Mouse (Mus musculus): ENCODE data around the gene H2-DMb2. TPM values are rescaled to one million over a fixed set of nuclear protein-coding genes. Genes with fewer than 3 reads are reported as not detected.

Gene H2-DMb2
- polyA plus RNA-seq, 1 experiment from 2014 or later: 0.38 TPM

DNA sequence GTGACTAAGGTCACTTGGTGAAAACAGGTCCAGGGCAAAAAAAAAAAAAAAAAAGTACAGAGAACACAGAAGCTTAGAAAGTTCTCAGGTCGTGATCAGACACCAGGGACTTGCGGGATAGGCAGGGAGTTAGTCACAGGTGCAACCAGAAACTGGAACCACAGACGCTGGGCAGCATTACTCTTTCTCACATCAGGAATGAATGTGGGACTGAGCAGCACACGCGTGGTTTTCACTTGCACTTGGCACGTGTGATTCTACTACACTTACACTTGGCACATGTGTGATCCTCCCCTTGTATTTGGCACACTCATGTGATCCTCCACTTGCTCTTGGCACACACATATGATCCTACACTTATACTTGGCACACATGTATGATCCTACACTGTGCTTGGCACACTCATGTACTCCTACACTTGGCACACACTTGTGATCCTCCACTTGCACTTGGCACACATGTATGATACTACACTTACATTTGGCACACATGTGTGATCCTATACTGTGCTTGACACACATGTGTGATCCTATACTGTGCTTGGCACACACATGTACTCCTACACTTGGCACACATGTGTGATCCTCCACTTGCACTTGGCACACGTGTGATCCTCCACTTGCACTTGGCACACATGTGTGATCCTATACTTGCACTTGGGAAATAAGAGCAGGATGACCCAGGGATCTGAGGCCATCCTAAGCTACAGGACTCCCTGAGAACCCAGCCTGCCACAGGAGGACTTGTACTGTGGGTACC lies 35.8 kb upstream of the H2-DMb2 start:
- H3K4me3 ChIP-seq: no peak overlapping the region
- WGBS: 87% methylated on average over 7 of the region's 7 CpGs
- no peaks in the 10 kb centered on the region for H3K27me3 ChIP-seq
- H3K4me1 ChIP-seq (replicated peaks): no peaks in the 10 kb centered on the region
- 0 out of 2 replicates have a peak, but pooled peaks have one; percentile 38 for ATAC-seq (ENCODE audit: low FRiP score, low read depth)
- no peak overlapping the region for H3K4me2 ChIP-seq
- no peaks in the 10 kb centered on the region for H3K9me3 ChIP-seq
- no peak overlapping the region for H3K27ac ChIP-seq (replicated peaks)
- H3K36me3 ChIP-seq: peaks cover 23% of the 10 kb centered on the region
- H3K9ac ChIP-seq: no peak overlapping the region

GRCm38 (mm10) chr17:34108460-34108859 lies 34.6 kb upstream of the H2-DMb2 start:
- Histone ChIP-seq H3K4me3 (no peak overlapping the region), H3K4me2 (no peak overlapping the region), H3K9me3 (no peaks in the 10 kb centered on the region), H3K27me3 (no peaks in the 10 kb centered on the region), H3K9ac (no peak overlapping the region), H3K27ac (replicated peaks) (no peak overlapping the region), H3K36me3 (peaks cover 35% of the 10 kb centered on the region), H3K4me1 (replicated peaks) (no peaks in the 10 kb centered on the region)
- no peak for ATAC-seq (ENCODE audit: low FRiP score, low read depth)
- WGBS: 74% methylated on average over 6 of the region's 6 CpGs

DNA sequence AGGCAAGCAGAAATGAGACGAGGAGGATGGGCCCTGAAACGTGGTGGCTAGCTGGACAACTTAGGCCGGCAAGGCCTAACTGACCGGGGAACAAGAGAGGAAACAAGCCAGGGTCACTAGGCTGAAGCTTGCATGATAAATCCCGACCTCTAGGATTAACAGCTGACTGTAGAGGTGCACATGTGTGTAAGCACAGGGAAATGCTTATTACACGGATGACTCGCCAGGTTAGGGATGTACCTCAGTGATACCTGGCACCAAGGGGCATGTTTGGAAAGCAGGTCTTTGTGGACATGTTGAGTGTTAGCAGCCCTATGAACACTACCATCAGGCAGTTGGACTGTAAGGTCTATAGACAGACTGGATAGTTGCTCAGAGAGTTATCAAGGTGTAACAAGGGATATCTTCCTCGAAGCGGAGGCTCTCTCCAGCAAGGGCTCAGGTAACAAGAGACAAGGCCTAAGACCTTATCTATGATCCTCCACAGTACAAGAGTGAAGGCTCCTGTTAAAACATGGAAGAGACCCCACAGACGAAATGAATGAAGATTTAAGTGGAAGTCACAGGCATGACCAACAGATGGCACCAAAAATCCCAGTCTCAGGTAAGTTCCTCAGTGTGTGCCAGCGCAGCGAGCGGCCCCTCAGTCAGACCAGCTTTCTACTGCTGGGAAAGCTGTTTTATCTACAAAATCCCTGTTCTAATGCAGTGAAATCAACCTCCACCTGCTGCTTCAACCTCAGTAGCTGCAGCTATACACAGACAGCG lies 33.9 kb upstream of the H2-DMb2 start:
- H3K4me1 ChIP-seq (replicated peaks): no peaks in the 10 kb centered on the region
- WGBS: 75% methylated on average over 14 of the region's 14 CpGs
- no peaks in the 10 kb centered on the region for H3K9me3 ChIP-seq
- H3K27me3 ChIP-seq: no peaks in the 10 kb centered on the region
- peak overlapping the region; percentile 12 for H3K27ac ChIP-seq (replicated peaks)
- no peak overlapping the region for H3K9ac ChIP-seq
- peak; percentile 31; the same call in 1 of the 2 replicates for ATAC-seq (ENCODE audit: low FRiP score, low read depth)
- no peak overlapping the region for H3K4me3 ChIP-seq
- no peak overlapping the region for H3K4me2 ChIP-seq
- H3K36me3 ChIP-seq: peaks cover 42% of the 10 kb centered on the region

GRCm38 (mm10) chr17:34109806-34110195 lies 33.3 kb upstream of the H2-DMb2 start:
- Histone ChIP-seq H3K4me1 (replicated peaks) (0 out of 2 replicates have a peak, but pooled peaks cover 2% of the 10 kb centered on the region), H3K9ac (no peak overlapping the region), H3K27ac (replicated peaks) (peak overlapping the region; percentile 12), H3K36me3 (peaks cover 48% of the 10 kb centered on the region), H3K4me2 (no peak overlapping the region), H3K9me3 (no peaks in the 10 kb centered on the region), H3K4me3 (no peak overlapping the region), H3K27me3 (no peaks in the 10 kb centered on the region)
- 80% methylated on average over 3 of the region's 3 CpGs for WGBS
- ATAC-seq (ENCODE audit: low FRiP score, low read depth): peak; percentile 40; the same call in 1 of the 2 replicates

DNA sequence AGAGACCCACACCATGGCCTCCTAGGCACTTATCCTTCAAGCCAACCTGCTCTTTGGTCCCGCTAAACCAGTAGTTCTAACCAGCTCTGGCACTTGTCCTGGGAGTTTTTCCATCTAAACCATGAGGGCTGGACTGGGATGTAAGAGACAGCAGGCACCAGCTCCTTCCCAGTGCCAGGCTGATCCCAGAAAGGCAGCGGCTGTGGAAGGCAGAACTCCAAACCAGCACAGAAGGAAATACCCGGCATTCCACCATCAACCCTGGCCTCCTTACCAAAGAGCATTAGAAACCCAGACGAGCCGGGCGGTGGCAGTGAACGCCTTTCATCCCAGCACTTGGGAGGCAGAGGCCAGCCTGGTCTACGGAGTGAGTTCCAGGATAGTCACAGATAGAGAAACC lies 32.8 kb upstream of the H2-DMb2 start:
- H3K4me2 ChIP-seq: no peak overlapping the region
- H3K9ac ChIP-seq: no peak overlapping the region
- H3K9me3 ChIP-seq: no peaks in the 10 kb centered on the region
- H3K36me3 ChIP-seq: peaks cover 53% of the 10 kb centered on the region
- no peak overlapping the region for H3K27ac ChIP-seq (replicated peaks)
- no peak overlapping the region for H3K4me3 ChIP-seq
- no peak for ATAC-seq (ENCODE audit: low FRiP score, low read depth)
- peaks cover 6% of the 10 kb centered on the region; the same call in 1 of the 2 replicates for H3K4me1 ChIP-seq (replicated peaks)
- WGBS: 60% methylated on average over 8 of the region's 8 CpGs
- H3K27me3 ChIP-seq: no peaks in the 10 kb centered on the region

GRCm38 (mm10) chr17:34114114-34114513 lies 29.0 kb upstream of the H2-DMb2 start:
- no peak overlapping the region for H3K4me2 ChIP-seq
- H3K4me1 ChIP-seq (replicated peaks): peaks cover 31% of the 10 kb centered on the region
- no peak for ATAC-seq (ENCODE audit: low FRiP score, low read depth)
- H3K27ac ChIP-seq (replicated peaks): no peak overlapping the region
- 92% methylated on average over 7 of the region's 7 CpGs for WGBS
- no peak overlapping the region for H3K4me3 ChIP-seq
- H3K27me3 ChIP-seq: no peaks in the 10 kb centered on the region
- H3K9ac ChIP-seq: no peak overlapping the region
- H3K36me3 ChIP-seq: peaks cover 67% of the 10 kb centered on the region
- H3K9me3 ChIP-seq: no peaks in the 10 kb centered on the region

GRCm38 (mm10) chr17:34116736-34117370 lies 26.3 kb upstream of the H2-DMb2 start:
- H3K27ac ChIP-seq (replicated peaks): 0 out of 2 replicates have a peak overlapping the region, but pooled peaks have one; percentile 12
- H3K27me3 ChIP-seq: no peaks in the 10 kb centered on the region
- ATAC-seq (ENCODE audit: low FRiP score, low read depth): no peak
- peak overlapping the region; percentile 83 for H3K9ac ChIP-seq
- 31% methylated on average over 7 of the region's 7 CpGs for WGBS
- H3K4me1 ChIP-seq (replicated peaks): peaks cover 31% of the 10 kb centered on the region
- H3K4me2 ChIP-seq: peak overlapping the region; percentile 88
- peak overlapping the region; percentile 70 for H3K4me3 ChIP-seq
- peaks cover 50% of the 10 kb centered on the region for H3K36me3 ChIP-seq
- no peaks in the 10 kb centered on the region for H3K9me3 ChIP-seq

GRCm38 (mm10) chr17:34117421-34118112 lies 25.5 kb upstream of the H2-DMb2 start:
- H3K4me1 ChIP-seq (replicated peaks): peaks cover 31% of the 10 kb centered on the region
- H3K4me3 ChIP-seq: peak overlapping the region; percentile 70
- peak overlapping the region; percentile 88 for H3K4me2 ChIP-seq
- no peaks in the 10 kb centered on the region for H3K9me3 ChIP-seq
- WGBS: 0% methylated on average over 5 of the region's 5 CpGs
- peaks cover 43% of the 10 kb centered on the region for H3K36me3 ChIP-seq
- H3K9ac ChIP-seq: peak overlapping the region; percentile 83
- peak overlapping the region; percentile 100 for H3K27ac ChIP-seq (replicated peaks)
- H3K27me3 ChIP-seq: no peaks in the 10 kb centered on the region
- ATAC-seq (ENCODE audit: low FRiP score, low read depth): no peak

GRCm38 (mm10) chr17:34118113-34118872 lies 24.8 kb upstream of the H2-DMb2 start:
- ATAC-seq (ENCODE audit: low FRiP score, low read depth): no peak
- peaks cover 36% of the 10 kb centered on the region for H3K36me3 ChIP-seq
- peak overlapping the region; percentile 88 for H3K4me2 ChIP-seq
- H3K27me3 ChIP-seq: no peaks in the 10 kb centered on the region
- peak overlapping the region; percentile 100 for H3K27ac ChIP-seq (replicated peaks)
- no peaks in the 10 kb centered on the region for H3K9me3 ChIP-seq
- H3K4me1 ChIP-seq (replicated peaks): peaks cover 34% of the 10 kb centered on the region
- under 1% methylated on average over 63 of the region's 67 CpGs for WGBS
- peak overlapping the region; percentile 70 for H3K4me3 ChIP-seq
- peak overlapping the region; percentile 83 for H3K9ac ChIP-seq

DNA sequence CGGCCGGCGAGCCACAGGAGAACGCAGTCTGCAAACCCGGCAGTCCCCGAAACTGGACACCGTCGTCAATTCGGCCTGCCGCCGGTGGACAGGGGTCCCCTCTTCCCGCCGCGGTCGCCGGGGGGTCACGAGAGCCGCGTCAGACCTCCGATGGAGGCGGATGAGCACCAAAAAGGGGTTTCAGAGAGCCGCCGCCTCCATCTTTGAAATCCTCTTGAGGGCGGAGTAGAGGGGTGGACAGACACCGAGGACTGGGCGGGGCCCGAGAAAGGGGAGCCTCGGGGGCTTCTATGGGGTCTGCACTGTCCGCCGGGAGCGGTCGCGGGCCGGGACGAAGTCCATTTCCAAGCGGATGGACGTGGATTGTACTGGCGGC lies 24.2 kb upstream of the H2-DMb2 start:
- under 1% methylated on average over 38 of the region's 38 CpGs for WGBS
- no peaks in the 10 kb centered on the region for H3K9me3 ChIP-seq
- peak overlapping the region; percentile 88 for H3K4me2 ChIP-seq
- H3K9ac ChIP-seq: peak overlapping the region; percentile 83
- peaks cover 39% of the 10 kb centered on the region for H3K4me1 ChIP-seq (replicated peaks)
- peak overlapping the region; percentile 70 for H3K4me3 ChIP-seq
- peaks cover 30% of the 10 kb centered on the region for H3K36me3 ChIP-seq
- no peak for ATAC-seq (ENCODE audit: low FRiP score, low read depth)
- no peaks in the 10 kb centered on the region for H3K27me3 ChIP-seq
- H3K27ac ChIP-seq (replicated peaks): peak overlapping the region; percentile 100

Measured in hindbrain, embryonic 15.5 days (tissue).